Mouse (Mus musculus) ES-Bruce4 (cell line): ENCODE measurements at regions not wholly inside any gene's neighbourhood (a gene's known extent, or its start where the extent isn't known, plus 50 kb on each side); places are given as distances from the start of the nearest gene placed in this dataset.
"Not testable (repeated sequence)": the region's sequence is repeated elsewhere in the genome, so short reads cannot be mapped to it uniquely, and the experiment has no call there.

ENCODE experiments used
- H3K27ac ChIP-seq: 2 replicates; pipeline ENCODE4 v1.5.1; 2012; ENCODE audit warnings: low read length, inconsistent platforms; ENCODE audit not compliant: insufficient read depth
- H3K27me3 ChIP-seq: 2 replicates; pipeline ENCODE4 v1.6.1; 2012; ENCODE audit warnings: mild to moderate bottlenecking, low read length, inconsistent platforms; ENCODE audit not compliant: control insufficient read depth, poor library complexity, insufficient read depth, severe bottlenecking
- H3K36me3 ChIP-seq: 2 replicates; pipeline ENCODE4 v1.6.1; 2012; ENCODE audit warnings: inconsistent platforms, mild to moderate bottlenecking, low read length, moderate library complexity; ENCODE audit not compliant: control insufficient read depth, poor library complexity, insufficient read depth, severe bottlenecking
- H3K4me1 ChIP-seq: one replicate; pipeline ENCODE4 v1.8.1; 2011; ENCODE audit warnings: low read length; ENCODE audit not compliant: control insufficient read depth, insufficient read depth
- H3K4me3 ChIP-seq: 2 replicates; pipeline ENCODE4 v1.5.1; 2011; ENCODE audit warnings: low read depth, mild to moderate bottlenecking, low read length
- H3K9ac ChIP-seq: 2 replicates; pipeline ENCODE4 v1.6.1; 2012; ENCODE audit warnings: low read depth, mild to moderate bottlenecking, inconsistent platforms; ENCODE audit not compliant: poor library complexity, severe bottlenecking
- H3K9me3 ChIP-seq: replicated peaks from 2 replicates; pipeline ENCODE4 v1.6.1; 2012; ENCODE audit warnings: mild to moderate bottlenecking, low read length, inconsistent platforms; ENCODE audit not compliant: control insufficient read depth, poor library complexity, insufficient read depth, severe bottlenecking
- CTCF ChIP-seq: IDR thresholded peaks from one replicate; pipeline ENCODE4 v1.8.1; 2011; ENCODE audit warnings: low read depth, low read length
- EP300 ChIP-seq: IDR thresholded peaks from 2 replicates; pipeline ENCODE4 v1.6.1; 2011; ENCODE audit warnings: low read depth, low read length; ENCODE audit not compliant: insufficient read depth
- POLR2A ChIP-seq: IDR thresholded peaks from one replicate; pipeline ENCODE4 v1.8.1; 2011; ENCODE audit warnings: low read length; ENCODE audit not compliant: insufficient read depth

DNA sequence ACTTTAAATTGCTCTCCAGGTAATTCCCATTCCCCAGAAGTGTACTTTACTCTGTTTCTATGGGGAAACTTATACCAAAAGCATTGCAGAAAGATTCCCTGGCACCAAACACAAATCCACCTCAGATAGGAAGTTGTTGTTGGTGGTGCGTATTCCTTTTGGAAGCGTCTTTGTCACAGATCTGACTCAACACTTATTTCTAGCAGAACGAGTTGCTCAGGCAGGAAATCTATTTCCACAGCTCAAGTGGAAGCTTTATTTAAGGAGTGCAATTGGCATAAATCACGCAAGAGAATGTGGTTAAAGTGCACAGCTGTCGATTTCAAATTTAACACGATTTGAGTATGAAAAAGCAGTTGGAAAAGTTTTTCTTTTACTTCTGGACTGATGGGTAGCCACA lies 436.9 kb upstream of the Ghitm start:
- TF ChIP-seq POLR2A (no peak), EP300 (no peak), CTCF (no peak)
- no peaks in the 10 kb centered on the region for H3K4me1 ChIP-seq
- no peak overlapping the region for H3K9ac ChIP-seq
- H3K4me3 ChIP-seq = no peak overlapping the region
- no peak overlapping the region for H3K27ac ChIP-seq
- no peaks in the 10 kb centered on the region for H3K36me3 ChIP-seq
- no peaks in the 10 kb centered on the region for H3K9me3 ChIP-seq
- no peaks in the 10 kb centered on the region for H3K27me3 ChIP-seq

DNA sequence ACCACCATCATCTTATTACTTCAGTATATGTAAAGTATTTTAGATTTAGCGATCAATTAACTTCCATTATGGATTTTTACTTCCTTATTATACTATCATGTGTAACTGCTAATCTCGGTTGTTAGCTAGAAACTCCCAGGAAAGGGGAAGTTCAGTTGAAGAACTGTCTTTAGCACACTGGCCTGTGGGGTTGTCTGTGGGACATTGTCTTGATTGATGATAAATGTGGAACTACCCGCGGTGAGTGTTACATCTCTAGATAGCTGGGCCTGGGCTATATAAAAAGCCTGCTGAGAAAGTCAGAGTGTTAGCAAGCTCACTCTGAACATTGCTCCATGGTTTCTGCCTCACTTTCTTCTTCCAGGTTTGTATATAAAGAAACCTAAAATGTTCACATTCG lies 423.2 kb upstream of the Ghitm start:
- H3K9me3 ChIP-seq = no peaks in the 10 kb centered on the region
- no peaks in the 10 kb centered on the region for H3K27me3 ChIP-seq
- TF ChIP-seq POLR2A = no peak
- TF ChIP-seq EP300 = no peak
- TF ChIP-seq CTCF = no peak
- no peak overlapping the region for H3K27ac ChIP-seq
- no peaks in the 10 kb centered on the region for H3K4me1 ChIP-seq
- no peak overlapping the region for H3K9ac ChIP-seq
- H3K36me3 ChIP-seq = no peaks in the 10 kb centered on the region
- no peak overlapping the region for H3K4me3 ChIP-seq

DNA sequence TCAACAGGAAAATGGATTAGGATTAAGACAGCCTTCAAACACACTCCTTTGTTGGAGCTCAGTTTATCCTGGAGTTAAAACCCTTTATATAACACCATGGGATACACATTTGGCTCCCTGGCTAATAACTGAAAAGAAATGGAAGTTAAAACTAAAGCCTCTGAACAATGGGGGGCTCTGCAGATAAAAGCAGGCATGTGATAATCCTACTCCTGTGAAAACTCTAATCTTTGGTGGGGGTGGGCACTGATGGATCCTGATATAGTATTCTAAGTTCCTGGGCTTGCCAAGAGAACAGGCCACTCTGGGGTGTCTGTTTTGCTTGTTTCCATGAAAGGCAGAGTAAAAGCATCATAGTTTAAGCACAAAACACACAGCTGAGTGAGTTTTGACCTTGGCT lies 388.5 kb upstream of the Ghitm start:
- TF ChIP-seq POLR2A (no peak), EP300 (no peak), CTCF (no peak)
- no peaks in the 10 kb centered on the region for H3K4me1 ChIP-seq

DNA sequence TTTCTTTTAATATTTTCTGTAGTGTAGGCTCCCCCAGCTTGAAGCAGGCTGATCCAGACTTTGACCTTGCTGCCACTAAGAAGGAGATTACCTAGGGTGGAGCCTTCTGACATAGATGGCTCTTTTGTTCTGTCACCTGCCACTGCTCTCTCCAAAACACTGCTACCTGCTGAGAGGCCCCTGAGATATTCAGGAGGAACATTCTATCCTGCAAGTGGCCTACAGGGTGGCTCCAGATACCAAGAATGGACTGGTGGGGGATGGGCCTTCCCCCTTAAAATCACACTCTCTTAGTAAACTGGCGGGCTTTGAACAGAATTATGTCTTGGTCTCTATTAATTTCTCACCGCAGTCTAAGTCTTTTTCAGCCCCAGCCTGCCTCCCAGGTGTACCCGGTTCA lies 385.6 kb upstream of the Ghitm start:
- H3K9ac ChIP-seq, H3K4me3 ChIP-seq, H3K36me3 ChIP-seq, H3K27me3 ChIP-seq, H3K4me1 ChIP-seq, H3K9me3 ChIP-seq: not testable (repeated sequence)
- peak; percentile 56; the same call in 1 of the 2 replicates for TF ChIP-seq EP300
- peak overlapping the region; percentile 85 for H3K27ac ChIP-seq

More for the DNA sequence above, 388.5 kb upstream of the Ghitm start:
- Histone ChIP-seq H3K27ac (no peak overlapping the region), H3K4me3 (no peak overlapping the region), H3K9me3 (no peaks in the 10 kb centered on the region), H3K27me3 (no peaks in the 10 kb centered on the region), H3K9ac (no peak overlapping the region), H3K36me3 (no peaks in the 10 kb centered on the region)

DNA sequence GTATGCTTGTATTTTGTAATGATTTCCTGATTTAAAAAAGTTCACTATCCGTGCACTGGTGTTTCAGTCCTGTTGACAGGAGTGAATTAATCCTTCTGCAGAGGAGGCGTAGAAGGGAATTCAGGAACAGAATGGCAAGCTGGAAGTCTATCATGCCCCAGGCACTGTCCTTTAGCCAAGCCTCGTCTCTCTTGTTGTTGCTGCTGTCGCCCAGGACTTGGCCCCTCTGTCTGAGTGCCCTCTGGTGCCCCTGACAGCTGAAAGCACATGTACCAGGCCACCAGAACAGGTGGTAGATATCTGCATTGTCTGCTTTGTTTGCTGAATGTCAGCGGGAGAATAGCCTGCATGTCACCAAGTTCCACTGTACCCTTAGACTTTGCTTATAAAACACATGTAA lies 370.2 kb upstream of the Ghitm start:
- no peaks in the 10 kb centered on the region for H3K4me1 ChIP-seq
- H3K36me3 ChIP-seq = no peaks in the 10 kb centered on the region
- no peak overlapping the region for H3K27ac ChIP-seq
- peaks cover 4% of the 10 kb centered on the region; the same call in 1 of the 2 replicates for H3K9me3 ChIP-seq
- no peak for TF ChIP-seq EP300
- TF ChIP-seq CTCF = no peak
- TF ChIP-seq POLR2A = no peak
- no peak overlapping the region for H3K9ac ChIP-seq
- H3K27me3 ChIP-seq = no peaks in the 10 kb centered on the region
- H3K4me3 ChIP-seq = no peak overlapping the region

DNA sequence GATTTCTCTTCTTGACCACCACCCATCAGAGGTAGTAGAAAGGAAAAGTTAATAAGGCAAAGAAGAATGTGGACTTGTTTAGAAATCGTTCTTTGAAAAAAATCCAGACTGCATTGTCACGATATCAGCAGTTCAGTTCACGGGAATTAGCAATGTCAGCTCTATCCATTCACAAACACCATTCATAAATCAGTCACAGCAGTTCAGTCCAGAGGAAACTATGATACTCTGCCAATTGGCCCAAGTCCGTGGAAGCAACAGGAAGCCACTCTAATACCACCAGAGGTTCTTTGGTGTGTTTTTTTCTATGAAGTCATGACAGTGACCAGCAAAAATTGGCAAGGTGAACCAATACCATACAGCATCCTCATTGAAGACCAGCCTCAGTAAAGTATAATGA lies 355.6 kb upstream of the Ghitm start:
- Histone ChIP-seq H3K9me3 (no peaks in the 10 kb centered on the region), H3K36me3 (no peaks in the 10 kb centered on the region), H3K4me3 (no peak overlapping the region), H3K9ac (no peak overlapping the region), H3K27ac (no peak overlapping the region), H3K4me1 (no peaks in the 10 kb centered on the region), H3K27me3 (no peaks in the 10 kb centered on the region)
- TF ChIP-seq POLR2A = no peak
- TF ChIP-seq CTCF = no peak
- TF ChIP-seq EP300 = no peak

DNA sequence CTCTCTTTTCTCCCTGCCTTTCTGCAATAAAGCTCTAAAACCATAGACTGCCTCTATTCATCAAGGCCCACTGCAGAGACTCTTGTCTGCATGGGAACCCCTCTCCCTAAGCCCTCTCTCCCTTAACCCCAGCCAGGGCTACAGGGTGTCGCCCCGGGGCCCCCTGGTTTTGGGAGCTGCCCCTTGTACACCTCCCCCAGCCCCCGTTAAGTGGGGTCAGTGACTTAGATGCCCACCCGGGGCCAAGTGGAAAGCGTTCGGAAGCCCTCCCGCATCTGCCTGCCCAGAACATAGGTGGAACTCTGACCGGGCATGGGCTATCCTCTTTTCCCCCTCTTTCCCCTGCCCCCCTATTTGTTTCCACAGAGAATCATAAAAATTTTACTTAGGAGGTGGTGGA lies 350.2 kb upstream of the Ghitm start:
- H3K9ac ChIP-seq = no peak overlapping the region
- H3K4me3 ChIP-seq = no peak overlapping the region
- no peaks in the 10 kb centered on the region for H3K4me1 ChIP-seq
- no peak overlapping the region for H3K27ac ChIP-seq
- no peaks in the 10 kb centered on the region for H3K36me3 ChIP-seq
- TF ChIP-seq POLR2A (no peak), CTCF (no peak), EP300 (no peak)
- no peaks in the 10 kb centered on the region for H3K9me3 ChIP-seq
- H3K27me3 ChIP-seq = no peaks in the 10 kb centered on the region
